Mouse (Mus musculus): ENCODE measurements around the gene Snrpg.
A peak's percentile ranks its signal among the peaks of the same experiment; 100 is the strongest.
"Not testable (repeated sequence)": the region's sequence is repeated elsewhere in the genome, so short reads cannot be mapped to it uniquely, and the experiment has no call there.

Gene Snrpg

GRCm38 (mm10) chr6:86368479-86368878 is 2.6 kb upstream of the Snrpg start:
- no peak for DNase-seq

GRCm38 (mm10) chr6:86370093-86370713 is 901 bp upstream of the Snrpg start:
- DNase-seq, result no peak

GRCm38 (mm10) chr6:86371340-86371911 is 322 bp downstream of the Snrpg start:
- peak; percentile 96 for DNase-seq

GRCm38 (mm10) chr6:86371950-86372516 is 929 bp downstream of the Snrpg start:
- no peak for DNase-seq

GRCm38 (mm10) chr6:86373556-86373955 is 2.5 kb downstream of the Snrpg start:
- no peak for DNase-seq

- DNase-seq, result no peak
These were observed 7.2 kb downstream of the Snrpg start for GRCm38 (mm10) chr6:86378341-86378740.

GRCm38 (mm10) chr6:86380112-86380511 is 9.0 kb downstream of the Snrpg start:
- DNase-seq, result not testable (repeated sequence)

GRCm38 (mm10) chr6:86382551-86382950 is 11.4 kb downstream of the Snrpg start:
- no peak for DNase-seq

GRCm38 (mm10) chr6:86383370-86383769 is 12.3 kb downstream of the Snrpg start:
- no peak for DNase-seq

GRCm38 (mm10) chr6:86384692-86385091 is 13.6 kb downstream of the Snrpg start:
- no peak for DNase-seq

GRCm38 (mm10) chr6:86385362-86386104 is 14.4 kb downstream of the Snrpg start:
- no peak for DNase-seq

GRCm38 (mm10) chr6:86387313-86387712 is 16.2 kb downstream of the Snrpg start:
- DNase-seq, result peak; percentile 71 to 81

GRCm38 (mm10) chr6:86388461-86388860 is 17.4 kb downstream of the Snrpg start:
- DNase-seq, result peak in 1 of 2 experiments; percentile 40

GRCm38 (mm10) chr6:86391326-86391725 is 20.2 kb downstream of the Snrpg start:
- no peak for DNase-seq

- no peak for DNase-seq
These were observed 22.1 kb downstream of the Snrpg start for GRCm38 (mm10) chr6:86393187-86393586.

GRCm38 (mm10) chr6:86394078-86394720 is 23.1 kb downstream of the Snrpg start:
- no peak for DNase-seq

GRCm38 (mm10) chr6:86395021-86395420 is 23.9 kb downstream of the Snrpg start:
- DNase-seq, result no peak

- no peak for DNase-seq
These were observed 24.9 kb downstream of the Snrpg start for GRCm38 (mm10) chr6:86395969-86396368.

- peak; percentile 86 to 89 for DNase-seq
These were observed 25.6 kb downstream of the Snrpg start, which contains the start of gene Pcyox1 for GRCm38 (mm10) chr6:86396581-86397256. Pcyox1 (minus strand) TSS chr6:86397154.

- no peak for DNase-seq
These were observed 26.3 kb downstream of the Snrpg start for GRCm38 (mm10) chr6:86397257-86397980.

GRCm38 (mm10) chr6:86398986-86399385 is 27.9 kb downstream of the Snrpg start:
- DNase-seq, result no peak

- no peak for DNase-seq
These were observed 28.9 kb downstream of the Snrpg start for GRCm38 (mm10) chr6:86399995-86400394.
